Mouse (Mus musculus) stomach, embryonic 15.5 days (tissue): Measurements from ENCODE around the gene Nrsn2. TPM values are rescaled to one million over a fixed set of nuclear protein-coding genes. Genes with fewer than 3 reads are reported as not detected.

Experiments
- ATAC-seq: fragments of 200-750 bp; cut with Nextera tagmentation; 2 replicates; pipeline ENCODE4 v1.8.0; 2017; ENCODE audit warnings: low read depth, moderate number of reproducible peaks, moderate TSS enrichment; ENCODE audit not compliant: insufficient read depth, low FRiP score
- H3K27ac ChIP-seq: fragments of 300-500 bp; sonication (generic); 2 replicates; pipeline ENCODE4 v1.5.1; 2015; ENCODE audit warnings: mild to moderate bottlenecking, inconsistent platforms
- H3K27me3 ChIP-seq: fragments of 300-500 bp; sonication (generic); replicated peaks from 2 replicates; pipeline ENCODE4 v1.6.1; 2015; ENCODE audit warnings: inconsistent platforms
- H3K36me3 ChIP-seq: fragments of 300-500 bp; sonication (generic); 2 replicates; pipeline ENCODE4 v1.6.1; 2015; ENCODE audit warnings: inconsistent platforms
- H3K4me1 ChIP-seq: fragments of 300-500 bp; sonication (generic); 2 replicates; pipeline ENCODE4 v1.6.1; 2015; ENCODE audit warnings: inconsistent platforms
- H3K4me2 ChIP-seq: fragments of 300-500 bp; sonication (generic); 2 replicates; pipeline ENCODE4 v1.6.1; 2015; ENCODE audit warnings: mild to moderate bottlenecking, inconsistent platforms
- H3K4me3 ChIP-seq: fragments of 300-500 bp; sonication (generic); replicated peaks from 2 replicates; pipeline ENCODE4 v1.5.1; 2015; ENCODE audit warnings: inconsistent platforms
- H3K9ac ChIP-seq: fragments of 300-500 bp; sonication (generic); 2 replicates; pipeline ENCODE4 v1.6.1; 2015; ENCODE audit warnings: inconsistent platforms
- H3K9me3 ChIP-seq: fragments of 300-500 bp; sonication (generic); 2 replicates; pipeline ENCODE4 v1.6.1; 2016; ENCODE audit warnings: inconsistent platforms
- WGBS: fragments of 180-500 bp; shearing (Covaris S2); methylation state at CpG from one replicate; pipeline ENCODE4 v1.1.7; 2015; 5-methylcytosine and 5-hydroxymethylcytosine counted together
- polyA plus RNA-seq: library from polyadenylated mRNA; unstranded; fragments of >200 nt; fragmentation: Nextera tagmentation; extraction: Ambion mirVana; gene quantifications from 2 replicates; pipeline ENCODE4 v1.2.1, GENCODE M21; 2015

Nrsn2 gene
- polyA plus RNA-seq, 1 experiment from 2014 or later, result 2.0 TPM

- ATAC-seq, result no peak
- Histone ChIP-seq H3K4me1 (no peaks in the 10 kb centered on the region), H3K9ac (no peak overlapping the region), H3K4me3 (no peak overlapping the region), H3K9me3 (no peaks in the 10 kb centered on the region), H3K36me3 (no peaks in the 10 kb centered on the region), H3K4me2 (no peak overlapping the region), H3K27ac (no peak overlapping the region), H3K27me3 (no peaks in the 10 kb centered on the region)
- 78% methylated on average over 1 of the region's 1 CpGs for WGBS
These were observed 39.6 kb downstream of the Nrsn2 start for GRCm38 (mm10) chr2:152336856-152337255.

GRCm38 (mm10) chr2:152335289-152335820, 41.1 kb downstream of the Nrsn2 start:
- 44% methylated on average over 11 of the region's 11 CpGs for WGBS
- ATAC-seq, result no peak
- no peak overlapping the region for H3K9ac ChIP-seq
- no peaks in the 10 kb centered on the region for H3K27me3 ChIP-seq
- H3K4me2 ChIP-seq, result no peak overlapping the region
- H3K4me1 ChIP-seq, result peaks cover 8% of the 10 kb centered on the region
- no peak overlapping the region for H3K4me3 ChIP-seq
- H3K36me3 ChIP-seq, result no peaks in the 10 kb centered on the region
- H3K27ac ChIP-seq, result no peak overlapping the region
- H3K9me3 ChIP-seq, result no peaks in the 10 kb centered on the region

GRCm38 (mm10) chr2:152333345-152334006, 43.0 kb downstream of the Nrsn2 start:
- Histone ChIP-seq H3K9me3 (no peaks in the 10 kb centered on the region), H3K36me3 (0 out of 2 replicates have a peak, but pooled peaks cover 3% of the 10 kb centered on the region), H3K9ac (no peak overlapping the region), H3K27ac (no peak overlapping the region), H3K4me2 (no peak overlapping the region), H3K4me3 (no peak overlapping the region), H3K27me3 (no peaks in the 10 kb centered on the region), H3K4me1 (peaks cover 8% of the 10 kb centered on the region)
- no peak for ATAC-seq
- WGBS, result 74% methylated on average over 4 of the region's 4 CpGs

GRCm38 (mm10) chr2:152332101-152332825, 44.2 kb downstream of the Nrsn2 start, which contains the start of gene Rbck1:
TSS of gene Rbck1 (minus strand) at chr2:152332653.
- H3K27ac ChIP-seq, result peak within 1 kb of the TSS; percentile 93
- ATAC-seq, result peak; percentile 95
- H3K4me3 ChIP-seq, result peak within 1 kb of the TSS; percentile 76
- peaks cover 8% of the 10 kb centered on the region for H3K4me1 ChIP-seq
- H3K27me3 ChIP-seq, result no peaks in the 10 kb centered on the region
- peak within 1 kb of the TSS; percentile 67 for H3K9ac ChIP-seq
- H3K9me3 ChIP-seq, result no peaks in the 10 kb centered on the region
- 0 out of 2 replicates have a peak, but pooled peaks cover 3% of the 10 kb centered on the region for H3K36me3 ChIP-seq
- under 1% methylated on average over 54 of the region's 54 CpGs for WGBS
- H3K4me2 ChIP-seq, result peak within 1 kb of the TSS; percentile 85

- Histone ChIP-seq H3K9ac (no peak overlapping the region), H3K9me3 (no peaks in the 10 kb centered on the region), H3K27ac (no peak overlapping the region), H3K27me3 (no peaks in the 10 kb centered on the region), H3K36me3 (peaks cover 6% of the 10 kb centered on the region; the same call in 1 of the 2 replicates), H3K4me1 (peaks cover 8% of the 10 kb centered on the region), H3K4me2 (peak overlapping the region; percentile 85), H3K4me3 (peak overlapping the region; percentile 76)
- no peak for ATAC-seq
- WGBS, result 49% methylated on average over 7 of the region's 7 CpGs
These were observed 45.5 kb downstream of the Nrsn2 start for GRCm38 (mm10) chr2:152330858-152331423.

GRCm38 (mm10) chr2:152327980-152328379, 48.5 kb downstream of the Nrsn2 start:
- no peak overlapping the region for H3K27ac ChIP-seq
- H3K4me2 ChIP-seq, result no peak overlapping the region
- H3K9me3 ChIP-seq, result no peaks in the 10 kb centered on the region
- H3K27me3 ChIP-seq, result no peaks in the 10 kb centered on the region
- peaks cover 8% of the 10 kb centered on the region for H3K4me1 ChIP-seq
- no peak for ATAC-seq
- no peak overlapping the region for H3K9ac ChIP-seq
- no peak overlapping the region for H3K4me3 ChIP-seq
- WGBS, result 78% methylated on average over 5 of the region's 5 CpGs
- H3K36me3 ChIP-seq, result peaks cover 25% of the 10 kb centered on the region

GRCm38 (mm10) chr2:152326654-152327053, 49.8 kb downstream of the Nrsn2 start:
- H3K27me3 ChIP-seq, result no peaks in the 10 kb centered on the region
- H3K36me3 ChIP-seq, result peaks cover 33% of the 10 kb centered on the region
- no peak overlapping the region for H3K27ac ChIP-seq
- H3K9ac ChIP-seq, result no peak overlapping the region
- H3K4me2 ChIP-seq, result no peak overlapping the region
- 86% methylated on average over 8 of the region's 8 CpGs for WGBS
- no peak for ATAC-seq
- no peak overlapping the region for H3K4me3 ChIP-seq
- no peaks in the 10 kb centered on the region for H3K9me3 ChIP-seq
- H3K4me1 ChIP-seq, result peaks cover 8% of the 10 kb centered on the region

GRCm38 (mm10) chr2:152326157-152326556, 50.3 kb downstream of the Nrsn2 start:
- no peak for ATAC-seq
- H3K4me1 ChIP-seq, result peaks cover 8% of the 10 kb centered on the region
- H3K4me3 ChIP-seq, result no peak overlapping the region
- H3K9ac ChIP-seq, result no peak overlapping the region
- no peak overlapping the region for H3K4me2 ChIP-seq
- WGBS, result 90% methylated on average over 13 of the region's 13 CpGs
- no peak overlapping the region for H3K27ac ChIP-seq
- H3K9me3 ChIP-seq, result no peaks in the 10 kb centered on the region
- peaks cover 33% of the 10 kb centered on the region for H3K36me3 ChIP-seq
- H3K27me3 ChIP-seq, result no peaks in the 10 kb centered on the region

- 87% methylated on average over 3 of the region's 3 CpGs for WGBS
- peaks cover 39% of the 10 kb centered on the region for H3K36me3 ChIP-seq
- H3K4me1 ChIP-seq, result no peaks in the 10 kb centered on the region
- H3K4me3 ChIP-seq, result no peak overlapping the region
- H3K9me3 ChIP-seq, result no peaks in the 10 kb centered on the region
- H3K9ac ChIP-seq, result no peak overlapping the region
- H3K4me2 ChIP-seq, result no peak overlapping the region
- ATAC-seq, result no peak
- no peak overlapping the region for H3K27ac ChIP-seq
- H3K27me3 ChIP-seq, result no peaks in the 10 kb centered on the region
These were observed 51.6 kb downstream of the Nrsn2 start for GRCm38 (mm10) chr2:152324842-152325241.

GRCm38 (mm10) chr2:152323971-152324370, 52.5 kb downstream of the Nrsn2 start:
- Histone ChIP-seq H3K36me3 (peaks cover 42% of the 10 kb centered on the region), H3K4me1 (no peaks in the 10 kb centered on the region), H3K27me3 (no peaks in the 10 kb centered on the region), H3K4me2 (no peak overlapping the region), H3K4me3 (no peak overlapping the region), H3K9ac (no peak overlapping the region), H3K27ac (no peak overlapping the region), H3K9me3 (no peaks in the 10 kb centered on the region)
- ATAC-seq, result no peak
- WGBS, result 94% methylated on average over 14 of the region's 14 CpGs

- Histone ChIP-seq H3K27me3 (no peaks in the 10 kb centered on the region), H3K4me3 (no peak overlapping the region), H3K9me3 (no peaks in the 10 kb centered on the region), H3K27ac (no peak overlapping the region), H3K4me1 (no peaks in the 10 kb centered on the region), H3K36me3 (peaks cover 52% of the 10 kb centered on the region), H3K9ac (no peak overlapping the region), H3K4me2 (no peak overlapping the region)
- ATAC-seq, result no peak
- WGBS, result 98% methylated on average over 6 of the region's 6 CpGs
These were observed 54.2 kb downstream of the Nrsn2 start for GRCm38 (mm10) chr2:152322198-152322597.

- Histone ChIP-seq H3K4me2 (no peak overlapping the region), H3K4me3 (no peak overlapping the region), H3K9me3 (no peaks in the 10 kb centered on the region), H3K4me1 (no peaks in the 10 kb centered on the region), H3K9ac (no peak overlapping the region), H3K27ac (no peak overlapping the region), H3K27me3 (no peaks in the 10 kb centered on the region), H3K36me3 (peaks cover 54% of the 10 kb centered on the region)
- no peak for ATAC-seq
- 82% methylated on average over 5 of the region's 5 CpGs for WGBS
These were observed 54.9 kb downstream of the Nrsn2 start for GRCm38 (mm10) chr2:152321558-152321957.
